Mouse (Mus musculus) intestine, embryonic 14.5 days (tissue): ENCODE measurements at regions not wholly inside any gene's neighbourhood (a gene's known extent, or its start where the extent isn't known, plus 50 kb on each side); places are given as distances from the start of the nearest gene placed in this dataset.

ENCODE experiments used
- ATAC-seq: fragments of 200-750 bp; cut with Nextera tagmentation; replicated peaks from 2 replicates; pipeline ENCODE4 v1.8.0; 2017; ENCODE audit warnings: low read depth, moderate number of reproducible peaks, moderate TSS enrichment, moderate library complexity; ENCODE audit not compliant: low FRiP score, low TSS enrichment
- DNase-seq: peaks from one replicate; pipeline ENCODE4 v3.0.0-alpha.2; 2018; ENCODE audit warnings: low spot score
- H3K27ac ChIP-seq: fragments of 300-500 bp; sonication (generic); 2 replicates; pipeline ENCODE4 v1.5.1; 2014; ENCODE audit warnings: low read depth, mild to moderate bottlenecking, control low read depth
- H3K27me3 ChIP-seq: fragments of 300-500 bp; sonication (generic); replicated peaks from 2 replicates; pipeline ENCODE4 v1.6.1; 2014; ENCODE audit warnings: low read length, control low read depth; ENCODE audit not compliant: control insufficient read depth, insufficient read depth
- H3K36me3 ChIP-seq: fragments of 300-500 bp; sonication (generic); 2 replicates; pipeline ENCODE4 v1.6.1; 2014; ENCODE audit warnings: low read length, control low read depth; ENCODE audit not compliant: control insufficient read depth, insufficient read depth
- H3K4me1 ChIP-seq: fragments of 300-500 bp; sonication (generic); replicated peaks from 2 replicates; pipeline ENCODE4 v1.6.1; 2014; ENCODE audit warnings: low read length, control low read depth, mixed read lengths; ENCODE audit not compliant: control insufficient read depth, insufficient read depth
- H3K4me2 ChIP-seq: fragments of 300-500 bp; sonication (generic); 2 replicates; pipeline ENCODE4 v1.6.1; 2014; ENCODE audit warnings: low read length
- H3K4me3 ChIP-seq: fragments of 300-500 bp; sonication (generic); 2 replicates; pipeline ENCODE4 v1.5.1; 2014; ENCODE audit warnings: low read depth, low read length, control low read depth, mixed read lengths
- H3K9ac ChIP-seq: fragments of 300-500 bp; sonication (generic); 2 replicates; pipeline ENCODE4 v1.6.1; 2014; ENCODE audit warnings: mild to moderate bottlenecking, low read length
- H3K9me3 ChIP-seq: fragments of 300-500 bp; sonication (generic); 2 replicates; pipeline ENCODE4 v1.6.1; 2016; ENCODE audit warnings: low read length, control low read depth; ENCODE audit not compliant: control insufficient read depth
- WGBS: fragments of 180-500 bp; shearing (Covaris S2); extraction: QIAGEN DNeasy Blood & Tissue Kit; methylation state at CpG from one replicate; pipeline ENCODE4 v1.1.7; 2014; 5-methylcytosine and 5-hydroxymethylcytosine counted together

DNA sequence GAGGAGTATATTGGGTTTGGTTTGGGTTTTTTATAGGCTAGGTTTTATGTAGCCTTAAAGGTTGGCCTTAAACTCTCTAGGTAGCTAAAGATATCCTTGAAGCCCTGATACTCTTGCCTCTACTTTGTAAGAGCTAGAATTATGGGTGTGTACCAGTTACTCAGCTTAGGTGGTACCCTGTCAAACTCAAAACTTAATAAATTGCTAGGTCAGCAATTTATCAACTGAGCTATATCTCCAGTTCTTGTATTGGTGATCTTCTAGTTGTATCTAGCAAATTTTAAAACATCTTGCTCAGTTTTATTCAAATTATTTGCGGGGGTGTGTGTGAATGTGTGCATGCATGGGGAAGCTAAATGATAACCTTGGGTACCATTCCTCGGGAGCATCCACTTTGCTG lies 225.4 kb upstream of the Rnf32 start:
- DNase-seq (no peak), ATAC-seq (no peak)
- Histone ChIP-seq H3K27ac (no peak overlapping the region), H3K9ac (no peak overlapping the region), H3K4me1 (no peaks in the 10 kb centered on the region), H3K4me2 (no peak overlapping the region), H3K9me3 (no peaks in the 10 kb centered on the region), H3K36me3 (no peaks in the 10 kb centered on the region), H3K27me3 (no peaks in the 10 kb centered on the region), H3K4me3 (no peak overlapping the region)
- 90% methylated on average over 2 of the region's 2 CpGs for WGBS

DNA sequence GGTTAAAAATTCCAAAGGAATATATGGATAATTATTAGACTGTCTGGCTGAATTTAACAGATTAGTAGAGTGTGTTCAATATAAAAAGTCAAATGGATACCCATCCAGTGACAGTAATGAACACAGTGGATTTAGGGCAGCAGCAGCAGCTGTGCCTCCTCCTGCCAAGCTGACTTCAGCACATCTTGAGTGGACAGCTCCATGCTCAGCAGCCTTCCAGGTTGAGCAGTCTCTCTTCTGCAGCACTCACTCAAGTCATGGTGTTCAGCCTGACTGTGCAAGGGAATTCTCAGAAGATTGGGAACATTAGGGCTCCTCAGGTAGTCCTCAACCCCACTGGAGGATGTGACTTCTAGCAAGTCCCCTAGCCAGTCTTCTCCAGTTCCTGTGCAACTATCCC lies 240.8 kb upstream of the Rnf32 start:
- no peaks in the 10 kb centered on the region for H3K4me1 ChIP-seq
- H3K36me3 ChIP-seq = no peaks in the 10 kb centered on the region
- no peak for ATAC-seq

GRCm38 (mm10) chr5:28947465-28947864 lies 248.3 kb upstream of the Rnf32 start:
- H3K27me3 ChIP-seq = no peaks in the 10 kb centered on the region
- H3K4me3 ChIP-seq = no peak overlapping the region
- 58% methylated on average over 4 of the region's 4 CpGs for WGBS
- no peak overlapping the region for H3K27ac ChIP-seq
- no peak overlapping the region for H3K4me2 ChIP-seq
- no peaks in the 10 kb centered on the region for H3K36me3 ChIP-seq
- DNase-seq (no peak), ATAC-seq (no peak)
- H3K9me3 ChIP-seq = no peaks in the 10 kb centered on the region
- H3K9ac ChIP-seq = no peak overlapping the region
- no peaks in the 10 kb centered on the region; the same call in 1 of the 2 replicates for H3K4me1 ChIP-seq

More for the DNA sequence above, 240.8 kb upstream of the Rnf32 start:
- no peaks in the 10 kb centered on the region for H3K9me3 ChIP-seq
- H3K27ac ChIP-seq = no peak overlapping the region
- H3K27me3 ChIP-seq = no peaks in the 10 kb centered on the region
- H3K4me2 ChIP-seq = no peak overlapping the region
- H3K9ac ChIP-seq = no peak overlapping the region
- no peak overlapping the region for H3K4me3 ChIP-seq
- DNase-seq = peak; percentile 69

GRCm38 (mm10) chr5:28943571-28944316 lies 252.0 kb upstream of the Rnf32 start:
- H3K4me2 ChIP-seq = no peak overlapping the region
- H3K9ac ChIP-seq = no peak overlapping the region
- DNase-seq = peak; percentile 60
- H3K27me3 ChIP-seq = no peaks in the 10 kb centered on the region
- no peak overlapping the region; the same call in 1 of the 2 replicates for H3K27ac ChIP-seq
- no peaks in the 10 kb centered on the region for H3K36me3 ChIP-seq
- no peak overlapping the region for H3K4me3 ChIP-seq
- 21% methylated on average over 13 of the region's 13 CpGs for WGBS
- no peaks in the 10 kb centered on the region; the same call in 1 of the 2 replicates for H3K4me1 ChIP-seq
- peak; percentile 83 for ATAC-seq
- H3K9me3 ChIP-seq = no peaks in the 10 kb centered on the region

DNA sequence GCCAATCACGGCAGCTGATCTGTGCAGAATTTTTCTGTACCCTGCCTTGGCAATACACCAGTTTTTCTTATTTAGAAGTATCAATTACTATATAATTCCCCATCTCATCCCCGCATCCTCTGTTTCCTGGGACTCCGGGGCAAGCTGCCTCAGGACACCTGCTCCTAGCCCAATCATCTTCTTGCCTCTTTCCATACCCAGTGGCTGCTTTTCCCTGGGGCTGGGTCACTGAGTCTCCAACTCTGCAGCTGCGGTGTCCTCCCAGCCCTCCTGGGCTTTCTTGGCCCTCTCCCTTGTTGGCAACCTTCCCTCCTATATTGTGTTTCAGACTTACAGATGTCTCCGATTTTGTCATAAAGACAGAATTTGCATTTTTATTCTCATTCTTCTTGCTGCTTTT lies 254.8 kb upstream of the Rnf32 start:
- WGBS = 85% methylated on average over 5 of the region's 5 CpGs
- no peaks in the 10 kb centered on the region for H3K27me3 ChIP-seq
- ATAC-seq (no peak), DNase-seq (no peak)
- H3K27ac ChIP-seq = no peak overlapping the region
- H3K9me3 ChIP-seq = no peaks in the 10 kb centered on the region
- no peak overlapping the region for H3K4me2 ChIP-seq
- H3K4me1 ChIP-seq = no peaks in the 10 kb centered on the region; the same call in 1 of the 2 replicates
- no peaks in the 10 kb centered on the region for H3K36me3 ChIP-seq
- no peak overlapping the region for H3K4me3 ChIP-seq
- H3K9ac ChIP-seq = no peak overlapping the region

GRCm38 (mm10) chr5:28919296-28920063 lies 276.3 kb upstream of the Rnf32 start:
- Histone ChIP-seq H3K9me3 (no peaks in the 10 kb centered on the region), H3K4me2 (no peak overlapping the region), H3K4me1 (no peaks in the 10 kb centered on the region), H3K36me3 (no peaks in the 10 kb centered on the region), H3K27ac (no peak overlapping the region), H3K27me3 (no peaks in the 10 kb centered on the region), H3K9ac (no peak overlapping the region), H3K4me3 (no peak overlapping the region)
- ATAC-seq = no peak
- DNase-seq = no peak
- 84% methylated on average over 4 of the region's 4 CpGs for whole genome bisulfite sequencing

DNA sequence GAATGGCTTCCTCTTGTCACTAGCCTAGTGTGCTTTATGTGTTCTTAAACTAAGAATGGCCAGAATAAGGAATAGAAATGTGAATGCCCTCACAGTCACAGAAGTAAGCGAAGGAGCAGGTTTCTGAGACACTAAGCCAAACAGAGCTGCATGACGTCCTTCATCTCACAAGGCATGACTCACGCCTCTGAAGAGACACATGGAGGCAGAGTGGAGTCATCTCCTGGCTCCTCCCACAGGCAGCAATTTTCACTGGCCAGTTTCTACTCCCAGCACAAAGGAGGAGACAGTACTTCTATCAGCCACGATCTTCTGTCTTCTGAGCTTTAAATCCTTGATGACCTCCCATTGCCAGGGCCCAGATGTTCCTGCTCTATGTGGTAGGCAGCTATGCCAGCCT lies 291.3 kb upstream of the Rnf32 start:
- no peak for DNase-seq
- ATAC-seq = 0 out of 2 replicates have a peak, but pooled peaks have one; percentile 47
- Histone ChIP-seq H3K9me3 (no peaks in the 10 kb centered on the region), H3K4me1 (no peaks in the 10 kb centered on the region), H3K4me2 (no peak overlapping the region), H3K27me3 (no peaks in the 10 kb centered on the region), H3K9ac (no peak overlapping the region), H3K4me3 (no peak overlapping the region), H3K36me3 (no peaks in the 10 kb centered on the region), H3K27ac (no peak overlapping the region)
- 39% methylated on average over 4 of the region's 4 CpGs for WGBS

GRCm38 (mm10) chr5:28903805-28904320 lies 291.9 kb upstream of the Rnf32 start:
- ATAC-seq (no peak), DNase-seq (no peak)
- Histone ChIP-seq H3K4me2 (no peak overlapping the region), H3K4me1 (no peaks in the 10 kb centered on the region), H3K9ac (no peak overlapping the region), H3K27ac (no peak overlapping the region), H3K4me3 (no peak overlapping the region), H3K9me3 (no peaks in the 10 kb centered on the region), H3K36me3 (no peaks in the 10 kb centered on the region), H3K27me3 (no peaks in the 10 kb centered on the region)
- 36% methylated on average over 3 of the region's 3 CpGs for WGBS
